Mouse (Mus musculus): ENCODE measurements around the gene Zbtb2. TPM values are rescaled to one million over a fixed set of nuclear protein-coding genes. Genes with fewer than 3 reads are reported as not detected.

Gene Zbtb2
- total and polyA plus RNA-seq, 2 experiments from 2014 or later: 13.5 to 19.5 TPM

- H3K27me3 ChIP-seq (ENCODE audit: insufficient read depth, low read length): no peaks in the 10 kb centered on the region
- H3K27ac ChIP-seq: no peak overlapping the region
- no peaks in the 10 kb centered on the region for H3K9me3 ChIP-seq (ENCODE audit: low read length)
- no peak overlapping the region for H3K4me2 ChIP-seq (ENCODE audit: low read depth, low read length)
- H3K36me3 ChIP-seq (ENCODE audit: insufficient read depth, low read length): no peaks in the 10 kb centered on the region
- no peak overlapping the region for H3K4me3 ChIP-seq (ENCODE audit: low read length)
- peak; percentile 69 for DNase-seq (ENCODE audit: low spot score)
- H3K9ac ChIP-seq (replicated peaks; ENCODE audit: low read length): no peak overlapping the region
- WGBS: 60% methylated on average over 15 of the region's 15 CpGs
- no peak for ATAC-seq
- no peak for TF ChIP-seq CTCF (IDR thresholded peaks at IDR 0.05; ENCODE audit: low read depth)
- H3K4me1 ChIP-seq (ENCODE audit: insufficient read depth, low read length): 0 out of 2 replicates have a peak, but pooled peaks cover 6% of the 10 kb centered on the region
Measured at GRCm38 (mm10) chr10:4338863-4339461, 48.9 kb downstream of the Zbtb2 start.

DNA sequence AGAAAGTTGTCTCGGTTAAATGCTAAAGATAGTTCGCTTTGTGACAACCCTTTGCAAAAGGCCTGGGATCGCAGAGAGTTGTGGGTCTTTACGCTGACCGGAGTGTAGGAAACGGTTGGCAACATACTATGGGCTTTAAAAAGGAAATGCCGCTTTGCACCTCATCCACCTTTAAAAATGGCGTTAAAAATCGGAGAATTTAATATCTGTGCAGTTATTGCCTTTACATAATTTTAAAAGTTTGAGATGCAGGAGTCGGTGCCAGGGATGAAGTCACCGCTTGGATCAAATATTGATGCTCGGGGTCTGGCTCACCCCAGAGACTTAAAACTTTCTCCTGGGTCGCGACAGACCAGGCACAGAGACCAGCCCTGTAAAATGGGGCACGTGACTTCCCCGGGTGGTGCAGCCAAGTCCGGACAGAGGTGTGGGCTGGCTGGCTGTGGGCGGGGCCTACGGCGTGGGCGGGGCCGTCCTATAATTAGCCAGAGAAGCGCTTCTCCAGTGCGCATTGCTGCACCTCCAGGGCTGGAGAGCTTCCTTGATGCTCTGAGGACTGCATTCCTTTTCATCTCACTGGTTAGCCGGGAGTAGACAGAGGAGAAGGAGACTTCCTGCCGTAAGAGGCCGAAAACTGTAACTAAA is 53.7 kb downstream of the Zbtb2 start:
- H3K9me3 ChIP-seq (ENCODE audit: low read length): no peaks in the 10 kb centered on the region
- H3K36me3 ChIP-seq (ENCODE audit: insufficient read depth, low read length): no peaks in the 10 kb centered on the region
- no peaks in the 10 kb centered on the region for H3K27me3 ChIP-seq (ENCODE audit: insufficient read depth, low read length)
- ATAC-seq (peak; percentile 76; the same call in 1 of the 2 replicates), DNase-seq (ENCODE audit: low spot score) (peak; percentile 58)
- WGBS: 12% methylated on average over 27 of the region's 27 CpGs
- H3K9ac ChIP-seq (replicated peaks; ENCODE audit: low read length): 0 out of 2 replicates have a peak overlapping the region, but pooled peaks have one; percentile 21
- peak overlapping the region; percentile 73 for H3K4me2 ChIP-seq (ENCODE audit: low read depth, low read length)
- H3K27ac ChIP-seq: no peak overlapping the region
- H3K4me3 ChIP-seq (ENCODE audit: low read length): peak overlapping the region; percentile 32
- H3K4me1 ChIP-seq (ENCODE audit: insufficient read depth, low read length): 0 out of 2 replicates have a peak, but pooled peaks cover 10% of the 10 kb centered on the region
- no peak for TF ChIP-seq CTCF (IDR thresholded peaks at IDR 0.05; ENCODE audit: low read depth)

DNA sequence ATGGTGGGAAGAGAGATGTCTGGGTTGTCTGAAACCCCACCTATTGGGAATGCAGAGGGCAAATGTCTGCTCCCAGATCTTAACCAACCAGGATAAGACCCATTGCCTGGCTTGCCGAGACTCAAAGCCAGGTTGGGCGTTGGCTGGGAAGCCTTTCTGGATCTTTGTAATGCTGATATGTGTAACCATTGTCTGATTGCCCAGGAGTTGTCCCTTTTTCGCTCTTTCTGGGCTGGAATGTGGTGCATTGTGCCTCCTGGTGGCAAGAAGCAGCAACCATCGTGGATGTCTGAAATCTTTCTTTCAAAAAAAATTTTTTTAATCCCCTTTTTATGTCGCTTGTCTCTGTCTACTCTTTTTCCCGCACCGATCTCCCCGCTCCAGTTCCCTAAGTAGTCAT is 54.6 kb downstream of the Zbtb2 start:
- DNase-seq (ENCODE audit: low spot score) (peak; percentile 79), ATAC-seq (peak; percentile 67)
- H3K4me1 ChIP-seq (ENCODE audit: insufficient read depth, low read length): 0 out of 2 replicates have a peak, but pooled peaks cover 10% of the 10 kb centered on the region
- peak overlapping the region; percentile 73 for H3K4me2 ChIP-seq (ENCODE audit: low read depth, low read length)
- H3K27ac ChIP-seq: no peak overlapping the region
- WGBS: 16% methylated on average over 8 of the region's 8 CpGs
- no peaks in the 10 kb centered on the region for H3K36me3 ChIP-seq (ENCODE audit: insufficient read depth, low read length)
- H3K9me3 ChIP-seq (ENCODE audit: low read length): no peaks in the 10 kb centered on the region
- no peak overlapping the region for H3K4me3 ChIP-seq (ENCODE audit: low read length)
- H3K9ac ChIP-seq (replicated peaks; ENCODE audit: low read length): no peak overlapping the region
- no peaks in the 10 kb centered on the region for H3K27me3 ChIP-seq (ENCODE audit: insufficient read depth, low read length)
- TF ChIP-seq CTCF (IDR thresholded peaks at IDR 0.05; ENCODE audit: low read depth): peak; percentile 90

DNA sequence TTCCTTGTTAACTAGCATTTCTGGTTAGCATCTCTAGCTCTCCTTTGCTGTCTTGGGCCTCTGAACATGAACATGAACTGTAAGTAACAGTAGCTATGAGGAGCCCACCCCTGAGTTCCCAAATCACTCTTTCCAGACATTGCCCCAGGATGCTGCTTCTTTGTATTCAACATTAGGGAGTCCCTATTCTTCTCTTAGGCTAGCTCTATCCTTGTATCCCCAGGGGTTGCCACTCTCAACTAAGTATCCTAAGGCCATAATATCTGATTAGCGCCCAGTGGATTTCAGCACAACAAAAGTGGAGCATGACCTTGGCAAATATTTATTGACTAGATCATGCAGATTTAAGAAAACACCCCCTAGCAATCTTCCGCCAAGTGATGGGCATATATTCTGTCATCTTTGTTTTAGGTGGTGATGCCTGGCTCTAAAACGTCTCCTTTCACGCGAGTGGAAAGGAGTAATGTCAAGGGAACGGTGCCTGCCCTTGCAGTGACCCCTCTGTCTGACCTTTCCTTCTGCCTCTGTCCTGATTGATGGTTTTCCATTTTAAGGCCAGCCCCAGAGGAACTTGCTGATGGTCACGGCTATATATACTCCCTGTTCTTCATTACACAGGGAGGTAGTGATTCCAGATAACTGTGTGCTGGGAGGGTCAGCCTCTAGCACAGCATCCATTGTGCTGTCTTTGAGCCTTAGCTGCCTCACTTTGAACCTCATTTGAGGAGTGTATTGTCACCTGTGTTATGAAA is 55.5 kb downstream of the Zbtb2 start:
- H3K4me2 ChIP-seq (ENCODE audit: low read depth, low read length): no peak overlapping the region
- H3K27ac ChIP-seq: no peak overlapping the region
- no peaks in the 10 kb centered on the region for H3K27me3 ChIP-seq (ENCODE audit: insufficient read depth, low read length)
- H3K36me3 ChIP-seq (ENCODE audit: insufficient read depth, low read length): no peaks in the 10 kb centered on the region
- no peak overlapping the region for H3K4me3 ChIP-seq (ENCODE audit: low read length)
- H3K9ac ChIP-seq (replicated peaks; ENCODE audit: low read length): no peak overlapping the region
- TF ChIP-seq CTCF (IDR thresholded peaks at IDR 0.05; ENCODE audit: low read depth): no peak
- H3K4me1 ChIP-seq (ENCODE audit: insufficient read depth, low read length): 0 out of 2 replicates have a peak, but pooled peaks cover 10% of the 10 kb centered on the region
- 46% methylated on average over 7 of the region's 7 CpGs for WGBS
- DNase-seq (ENCODE audit: low spot score) (no peak), ATAC-seq (no peak)
- no peaks in the 10 kb centered on the region for H3K9me3 ChIP-seq (ENCODE audit: low read length)

DNA sequence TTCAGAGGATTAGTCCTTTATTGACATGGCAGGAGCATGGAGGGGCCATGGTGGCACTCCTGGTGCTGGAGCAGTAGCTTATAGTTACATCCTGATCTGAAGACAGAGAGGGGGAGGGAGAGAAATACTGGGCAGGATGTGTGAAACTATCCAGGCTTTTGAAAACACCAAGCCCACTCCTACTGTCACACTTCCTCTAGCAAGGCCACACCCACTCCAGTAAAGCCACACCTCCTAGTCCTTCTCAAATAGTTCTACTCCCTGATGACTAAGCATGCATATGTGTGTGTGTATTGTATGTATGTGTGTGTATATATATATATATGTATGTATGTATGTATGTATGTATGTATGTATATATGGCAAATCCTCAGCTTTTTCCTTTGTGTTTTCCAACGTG is 60.2 kb downstream of the Zbtb2 start:
- ATAC-seq (no peak), DNase-seq (ENCODE audit: low spot score) (no peak)
- no peak overlapping the region for H3K4me2 ChIP-seq (ENCODE audit: low read depth, low read length)
- no peak overlapping the region for H3K9ac ChIP-seq (replicated peaks; ENCODE audit: low read length)
- no peak for TF ChIP-seq CTCF (IDR thresholded peaks at IDR 0.05; ENCODE audit: low read depth)
- H3K9me3 ChIP-seq (ENCODE audit: low read length): no peaks in the 10 kb centered on the region
- no peaks in the 10 kb centered on the region for H3K4me1 ChIP-seq (ENCODE audit: insufficient read depth, low read length)
- no peaks in the 10 kb centered on the region for H3K36me3 ChIP-seq (ENCODE audit: insufficient read depth, low read length)
- WGBS: 41% methylated on average over 1 of the region's 1 CpGs
- H3K27me3 ChIP-seq (ENCODE audit: insufficient read depth, low read length): no peaks in the 10 kb centered on the region
- no peak overlapping the region for H3K4me3 ChIP-seq (ENCODE audit: low read length)
- H3K27ac ChIP-seq: no peak overlapping the region

DNA sequence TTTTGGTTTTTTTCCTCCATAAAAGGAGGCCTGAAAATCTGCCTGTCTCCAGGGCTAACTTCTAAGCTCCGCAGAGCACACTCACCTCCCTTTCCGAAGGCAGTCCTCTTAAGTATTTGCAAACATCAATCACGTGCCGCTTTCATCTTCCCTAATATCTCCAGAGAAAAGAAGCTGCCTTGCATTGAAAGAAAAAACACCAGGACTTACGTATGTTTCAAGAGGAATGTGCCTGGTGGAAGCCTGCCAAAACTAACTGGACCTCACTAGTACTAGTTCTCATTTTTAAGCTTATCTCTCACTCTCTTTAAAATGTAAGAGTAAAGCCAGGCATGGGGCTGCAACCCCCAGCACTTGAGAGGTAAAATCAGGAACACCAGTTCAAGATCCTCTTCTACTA is 62.3 kb downstream of the Zbtb2 start:
- DNase-seq (ENCODE audit: low spot score) (no peak), ATAC-seq (no peak)
- WGBS: 57% methylated on average over 5 of the region's 5 CpGs
- Histone ChIP-seq H3K9me3 (ENCODE audit: low read length) (no peaks in the 10 kb centered on the region), H3K9ac (replicated peaks; ENCODE audit: low read length) (no peak overlapping the region), H3K4me2 (ENCODE audit: low read depth, low read length) (no peak overlapping the region), H3K27me3 (ENCODE audit: insufficient read depth, low read length) (no peaks in the 10 kb centered on the region), H3K36me3 (ENCODE audit: insufficient read depth, low read length) (no peaks in the 10 kb centered on the region), H3K4me1 (ENCODE audit: insufficient read depth, low read length) (no peaks in the 10 kb centered on the region), H3K4me3 (ENCODE audit: low read length) (no peak overlapping the region), H3K27ac (no peak overlapping the region)
- TF ChIP-seq CTCF (IDR thresholded peaks at IDR 0.05; ENCODE audit: low read depth): no peak
